Mouse (Mus musculus): ENCODE data around the gene Oaz2.

GRCm38 (mm10) chr9:65676358-65677118 lies 8.7 kb downstream of the Oaz2 start:
- no peak for TF ChIP-seq CTCF (IDR thresholded peaks at IDR 0.05; ENCODE audit: low read depth, low read length)
- no peak for TF ChIP-seq POLR2A (IDR thresholded peaks at IDR 0.05; ENCODE audit: borderline replicate concordance, low read depth, low read length)
